Mouse (Mus musculus): ENCODE measurements around the gene Smarca2. TPM values are rescaled to one million over a fixed set of nuclear protein-coding genes. Genes with fewer than 3 reads are reported as not detected.

The Smarca2 gene
- polyA plus RNA-seq, 1 experiment: 156 TPM

DNA sequence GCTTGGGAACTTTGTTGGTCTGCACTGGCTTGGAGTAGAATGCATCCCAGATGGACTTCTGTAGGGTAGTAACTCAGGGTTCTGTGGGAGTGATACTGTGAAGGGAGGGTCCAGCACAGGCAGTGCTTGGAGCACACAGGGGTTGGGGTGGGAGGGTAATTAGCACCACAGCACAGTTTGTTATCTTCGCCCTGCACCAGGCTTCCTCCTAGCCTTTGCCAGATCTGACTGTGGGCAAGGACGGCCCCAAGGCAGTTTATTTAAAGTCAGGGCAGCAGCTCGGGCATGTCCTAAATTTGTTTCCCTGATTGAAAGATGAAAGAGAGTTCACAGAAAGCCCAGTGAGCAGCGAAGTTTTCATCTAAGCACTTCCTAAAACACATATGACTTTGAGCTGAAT lies 8.1 kb downstream of the Smarca2 start:
- Histone ChIP-seq H3K4me3 (ENCODE audit: insufficient read depth, low read length) (no peak overlapping the region), H3K4me1 (ENCODE audit: control insufficient read depth, insufficient read depth, low read length) (peaks cover 9% of the 10 kb centered on the region; the same call in 1 of the 2 replicates), H3K27ac (ENCODE audit: insufficient read depth, low read length) (no peak overlapping the region)
- TF ChIP-seq CTCF (IDR thresholded peaks at IDR 0.05; ENCODE audit: extremely low read depth, insufficient read depth, low read length) (no peak), POLR2A (IDR thresholded peaks at IDR 0.05; ENCODE audit: extremely low read depth, insufficient read depth, low read length) (no peak)

DNA sequence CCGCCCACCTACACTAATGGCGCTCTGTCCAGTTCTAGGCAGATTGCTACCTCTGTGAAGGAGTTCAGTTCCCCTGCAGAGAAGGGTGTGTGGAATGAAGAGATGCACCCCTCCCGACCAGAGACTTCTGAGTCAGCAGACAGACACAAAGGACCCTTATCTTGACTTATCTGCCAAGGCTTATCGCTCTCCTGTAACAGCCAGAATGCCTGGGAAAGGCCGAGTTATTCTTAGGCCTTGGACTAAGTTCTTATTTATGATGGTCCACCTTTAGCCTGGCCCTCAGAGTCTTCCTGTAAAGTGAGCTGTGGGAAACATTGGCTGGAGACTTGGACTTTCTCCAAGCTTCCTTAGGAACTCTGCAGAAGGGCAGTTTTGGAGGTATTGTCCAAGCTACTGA lies 8.8 kb downstream of the Smarca2 start:
- H3K27ac ChIP-seq (ENCODE audit: insufficient read depth, low read length): no peak overlapping the region
- H3K4me1 ChIP-seq (ENCODE audit: control insufficient read depth, insufficient read depth, low read length): peaks cover 7% of the 10 kb centered on the region; the same call in 1 of the 2 replicates
- no peak overlapping the region for H3K4me3 ChIP-seq (ENCODE audit: insufficient read depth, low read length)
- TF ChIP-seq CTCF (IDR thresholded peaks at IDR 0.05; ENCODE audit: extremely low read depth, insufficient read depth, low read length) (no peak), POLR2A (IDR thresholded peaks at IDR 0.05; ENCODE audit: extremely low read depth, insufficient read depth, low read length) (no peak)

DNA sequence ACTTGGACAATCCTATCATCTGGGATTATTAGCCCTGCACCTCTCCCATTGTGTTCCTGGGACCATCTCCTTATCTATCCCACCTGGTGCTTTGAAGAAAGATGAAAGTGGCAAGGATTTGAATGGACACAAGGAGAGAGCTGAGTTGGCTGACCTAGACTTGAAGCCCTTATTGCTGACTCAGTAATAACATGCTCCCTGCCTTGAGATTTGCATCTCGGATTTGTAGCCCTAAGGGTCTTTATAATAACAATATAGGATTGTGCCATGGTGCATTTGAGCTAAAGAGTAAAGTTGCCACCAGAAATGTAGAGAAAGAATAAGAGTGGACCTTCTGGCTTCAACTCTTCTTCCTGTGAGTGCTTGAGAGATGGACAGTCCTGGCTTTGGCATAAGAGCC lies 11.4 kb downstream of the Smarca2 start:
- H3K4me1 ChIP-seq (ENCODE audit: control insufficient read depth, insufficient read depth, low read length): peaks cover 7% of the 10 kb centered on the region; the same call in 1 of the 2 replicates
- H3K27ac ChIP-seq (ENCODE audit: insufficient read depth, low read length): no peak overlapping the region
- no peak for TF ChIP-seq POLR2A (IDR thresholded peaks at IDR 0.05; ENCODE audit: extremely low read depth, insufficient read depth, low read length)
- TF ChIP-seq CTCF (IDR thresholded peaks at IDR 0.05; ENCODE audit: extremely low read depth, insufficient read depth, low read length): no peak
- no peak overlapping the region for H3K4me3 ChIP-seq (ENCODE audit: insufficient read depth, low read length)

DNA sequence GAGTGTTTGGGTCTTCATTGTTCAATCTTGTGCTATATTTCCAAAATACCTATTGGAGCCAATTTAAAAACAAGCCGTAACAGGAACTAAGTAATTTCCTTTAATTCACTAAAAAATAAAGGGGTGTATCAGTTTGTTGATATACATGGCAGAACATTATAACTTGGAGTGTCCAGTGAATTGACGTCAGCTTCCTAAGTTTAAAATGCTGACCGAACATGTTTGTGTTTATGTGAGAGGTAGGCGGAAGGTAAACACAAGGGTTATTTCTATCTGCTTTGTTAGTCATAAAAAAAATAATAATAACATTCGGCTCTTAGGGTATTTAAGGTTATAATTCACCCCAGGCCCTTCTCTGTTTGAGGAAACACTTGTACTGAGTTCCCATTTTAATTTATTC lies 12.4 kb downstream of the Smarca2 start:
- no peak for TF ChIP-seq CTCF (IDR thresholded peaks at IDR 0.05; ENCODE audit: extremely low read depth, insufficient read depth, low read length)
- TF ChIP-seq POLR2A (IDR thresholded peaks at IDR 0.05; ENCODE audit: extremely low read depth, insufficient read depth, low read length): no peak
- H3K4me3 ChIP-seq (ENCODE audit: insufficient read depth, low read length): no peak overlapping the region
- H3K4me1 ChIP-seq (ENCODE audit: control insufficient read depth, insufficient read depth, low read length): peaks cover 7% of the 10 kb centered on the region; the same call in 1 of the 2 replicates

DNA sequence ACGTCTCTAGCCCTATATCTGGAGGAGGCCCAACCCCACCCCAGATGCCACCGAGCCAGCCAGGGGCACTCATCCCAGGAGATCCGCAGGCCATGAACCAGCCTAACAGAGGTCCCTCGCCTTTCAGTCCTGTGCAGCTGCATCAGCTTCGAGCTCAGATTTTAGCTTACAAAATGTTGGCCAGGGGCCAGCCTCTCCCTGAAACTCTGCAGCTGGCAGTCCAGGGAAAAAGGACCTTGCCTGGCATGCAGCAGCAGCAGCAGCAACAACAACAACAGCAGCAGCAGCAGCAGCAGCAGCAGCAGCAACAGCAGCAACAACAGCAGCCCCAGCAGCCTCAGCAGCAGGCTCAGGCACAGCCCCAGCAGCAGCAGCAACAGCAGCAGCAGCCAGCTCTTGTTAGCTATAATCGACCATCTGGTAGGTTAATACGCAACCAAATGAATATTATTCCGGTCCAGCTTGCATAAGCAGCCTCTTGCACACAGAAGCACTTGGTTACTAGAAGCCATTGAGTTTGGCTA lies 25.9 kb downstream of the Smarca2 start:
- no peak for TF ChIP-seq CTCF (IDR thresholded peaks at IDR 0.05; ENCODE audit: extremely low read depth, insufficient read depth, low read length)
- TF ChIP-seq POLR2A (IDR thresholded peaks at IDR 0.05; ENCODE audit: extremely low read depth, insufficient read depth, low read length): no peak
- H3K4me1 ChIP-seq (ENCODE audit: control insufficient read depth, insufficient read depth, low read length): peaks cover 3% of the 10 kb centered on the region
- no peak overlapping the region for H3K4me3 ChIP-seq (ENCODE audit: insufficient read depth, low read length)
- no peak overlapping the region for H3K27ac ChIP-seq (ENCODE audit: insufficient read depth, low read length)

More for the DNA sequence above, 12.4 kb downstream of the Smarca2 start:
- H3K27ac ChIP-seq (ENCODE audit: insufficient read depth, low read length): no peak overlapping the region

DNA sequence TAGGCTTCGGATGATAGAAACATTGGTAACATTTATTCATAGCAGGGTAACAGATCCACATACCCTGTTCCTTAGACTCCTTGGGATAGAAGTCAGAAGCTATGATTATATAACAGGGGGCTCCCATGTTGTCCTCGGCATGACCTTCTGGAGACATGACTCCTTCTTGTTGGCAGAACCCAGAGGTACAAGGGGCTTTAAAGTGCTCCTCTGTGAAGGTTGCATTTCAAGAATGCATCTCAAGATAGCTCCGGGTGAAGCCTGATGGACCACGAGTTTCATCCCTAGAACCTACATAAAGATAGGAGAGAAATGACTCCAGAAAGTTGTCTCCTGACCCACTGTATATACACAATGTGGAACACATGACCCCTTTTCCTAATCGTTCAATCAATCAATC lies 27.4 kb downstream of the Smarca2 start:
- Histone ChIP-seq H3K27ac (ENCODE audit: insufficient read depth, low read length) (no peak overlapping the region), H3K4me1 (ENCODE audit: control insufficient read depth, insufficient read depth, low read length) (peaks cover 3% of the 10 kb centered on the region), H3K4me3 (ENCODE audit: insufficient read depth, low read length) (no peak overlapping the region)
- TF ChIP-seq CTCF (IDR thresholded peaks at IDR 0.05; ENCODE audit: extremely low read depth, insufficient read depth, low read length) (no peak), POLR2A (IDR thresholded peaks at IDR 0.05; ENCODE audit: extremely low read depth, insufficient read depth, low read length) (no peak)

DNA sequence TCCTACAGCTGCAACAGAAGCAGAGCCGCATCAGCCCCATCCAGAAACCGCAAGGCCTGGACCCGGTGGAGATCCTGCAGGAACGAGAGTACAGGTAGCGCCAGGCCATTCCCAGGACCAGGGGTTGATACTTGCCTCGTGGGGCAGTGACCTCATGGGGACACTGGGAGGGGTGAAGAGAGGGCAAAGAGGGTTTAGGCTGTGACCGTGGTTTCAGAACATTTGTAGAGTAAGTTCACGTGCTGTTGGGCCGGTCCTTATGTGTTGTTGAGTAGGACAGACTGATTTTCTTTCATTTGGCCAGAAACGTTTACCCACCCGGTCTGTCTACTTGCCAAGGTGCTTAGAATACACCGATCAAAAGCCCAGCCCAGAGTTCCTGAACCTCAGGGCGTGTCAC lies 35.7 kb downstream of the Smarca2 start:
- Histone ChIP-seq H3K4me1 (ENCODE audit: control insufficient read depth, insufficient read depth, low read length) (peaks cover 3% of the 10 kb centered on the region), H3K27ac (ENCODE audit: insufficient read depth, low read length) (no peak overlapping the region), H3K4me3 (ENCODE audit: insufficient read depth, low read length) (no peak overlapping the region)
- TF ChIP-seq CTCF (IDR thresholded peaks at IDR 0.05; ENCODE audit: extremely low read depth, insufficient read depth, low read length) (no peak), POLR2A (IDR thresholded peaks at IDR 0.05; ENCODE audit: extremely low read depth, insufficient read depth, low read length) (no peak)

DNA sequence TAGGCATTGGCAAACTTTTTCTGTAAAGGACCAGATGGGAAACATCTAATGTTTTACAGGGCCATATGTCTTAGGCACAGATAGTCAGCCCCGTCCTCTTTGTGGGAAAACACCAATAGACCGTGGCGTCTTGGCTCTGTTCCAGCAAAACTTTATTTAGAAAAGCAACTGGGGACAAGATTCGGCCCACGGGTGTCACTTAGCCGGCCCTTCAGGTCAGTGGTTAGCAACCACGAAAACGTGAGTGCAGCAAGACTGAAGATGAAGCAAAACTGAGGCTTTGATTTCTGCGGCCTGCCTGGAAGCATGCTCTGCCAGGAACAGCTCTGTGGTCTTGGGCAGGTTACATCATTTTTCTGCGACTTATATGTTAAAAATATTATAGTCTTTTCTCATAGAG lies 36.4 kb downstream of the Smarca2 start:
- Histone ChIP-seq H3K4me3 (ENCODE audit: insufficient read depth, low read length) (no peak overlapping the region), H3K4me1 (ENCODE audit: control insufficient read depth, insufficient read depth, low read length) (peaks cover 3% of the 10 kb centered on the region)
- TF ChIP-seq CTCF (IDR thresholded peaks at IDR 0.05; ENCODE audit: extremely low read depth, insufficient read depth, low read length): no peak
- no peak for TF ChIP-seq POLR2A (IDR thresholded peaks at IDR 0.05; ENCODE audit: extremely low read depth, insufficient read depth, low read length)

DNA sequence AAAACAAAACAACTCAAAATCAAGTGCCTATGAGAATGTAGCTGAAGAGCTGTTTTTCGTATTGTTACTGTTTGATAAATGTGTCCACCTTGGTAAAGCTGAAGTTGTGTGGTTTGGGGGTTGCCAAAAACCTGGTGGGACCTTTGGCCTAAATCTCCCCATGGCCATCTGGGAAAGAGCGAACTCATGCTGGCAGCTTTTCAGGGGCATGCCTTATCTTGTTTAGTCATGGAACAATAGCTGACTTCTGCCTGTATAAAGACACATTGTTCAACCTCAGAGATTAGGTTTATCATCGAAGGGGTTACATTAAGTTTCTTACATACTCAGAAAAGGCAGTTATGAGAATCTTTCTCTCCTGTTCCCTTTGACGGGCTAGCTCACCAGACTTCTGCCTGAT lies 38.2 kb downstream of the Smarca2 start:
- TF ChIP-seq POLR2A (IDR thresholded peaks at IDR 0.05; ENCODE audit: extremely low read depth, insufficient read depth, low read length): no peak
- no peak for TF ChIP-seq CTCF (IDR thresholded peaks at IDR 0.05; ENCODE audit: extremely low read depth, insufficient read depth, low read length)
- Histone ChIP-seq H3K4me1 (ENCODE audit: control insufficient read depth, insufficient read depth, low read length) (peaks cover 3% of the 10 kb centered on the region), H3K4me3 (ENCODE audit: insufficient read depth, low read length) (no peak overlapping the region), H3K27ac (ENCODE audit: insufficient read depth, low read length) (no peak overlapping the region)

More for the DNA sequence above, 36.4 kb downstream of the Smarca2 start:
- no peak overlapping the region for H3K27ac ChIP-seq (ENCODE audit: insufficient read depth, low read length)

DNA sequence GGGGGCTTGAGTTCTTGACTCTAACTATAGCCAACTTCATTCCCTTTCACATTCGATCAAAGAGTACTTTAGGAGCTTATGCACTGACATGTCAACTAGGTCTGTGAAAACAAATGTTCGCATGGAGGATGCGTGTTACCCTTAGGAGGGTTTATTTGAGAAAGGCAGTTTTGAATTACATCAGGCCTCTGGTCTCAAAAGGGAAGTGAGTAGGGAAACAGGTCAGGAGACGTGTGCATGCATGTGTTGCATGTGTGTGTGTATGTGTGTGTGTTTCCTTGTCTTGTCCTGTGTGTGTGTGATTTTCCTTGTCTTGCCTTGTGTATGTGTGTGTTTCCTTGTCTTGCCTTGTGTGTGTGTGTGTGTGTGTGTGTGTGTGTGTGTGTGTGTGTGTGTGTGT lies 39.1 kb downstream of the Smarca2 start:
- H3K4me1 ChIP-seq (ENCODE audit: control insufficient read depth, insufficient read depth, low read length): peaks cover 3% of the 10 kb centered on the region
- TF ChIP-seq CTCF (IDR thresholded peaks at IDR 0.05; ENCODE audit: extremely low read depth, insufficient read depth, low read length) (no peak), POLR2A (IDR thresholded peaks at IDR 0.05; ENCODE audit: extremely low read depth, insufficient read depth, low read length) (no peak)

More for the DNA sequence above, 39.1 kb downstream of the Smarca2 start:
- Histone ChIP-seq H3K27ac (ENCODE audit: insufficient read depth, low read length) (no peak overlapping the region), H3K4me3 (ENCODE audit: insufficient read depth, low read length) (no peak overlapping the region)

Data from cortical plate, adult 2 months (tissue).